Mouse (Mus musculus): ENCODE measurements around the gene Ccm2. TPM values are rescaled to one million over a fixed set of nuclear protein-coding genes. Genes with fewer than 3 reads are reported as not detected.

The Ccm2 gene
- polyA plus RNA-seq, 1 experiment = 29.6 TPM

- no peaks in the 10 kb centered on the region; the same call in 1 of the 2 replicates for H3K4me1 ChIP-seq (ENCODE audit: control insufficient read depth, insufficient read depth, insufficient read length, low read length)
- H3K27ac ChIP-seq (replicated peaks; ENCODE audit: low read depth, low read length) = no peak overlapping the region
- H3K4me3 ChIP-seq (ENCODE audit: insufficient read depth, low read depth, low read length) = no peak overlapping the region
These were observed 53.7 kb downstream of the Ccm2 start for GRCm38 (mm10) chr11:6600284-6600944.

GRCm38 (mm10) chr11:6601649-6602480 is 55.2 kb downstream of the Ccm2 start:
- H3K4me3 ChIP-seq (ENCODE audit: insufficient read depth, low read depth, low read length) = no peak overlapping the region
- H3K4me1 ChIP-seq (ENCODE audit: control insufficient read depth, insufficient read depth, insufficient read length, low read length) = no peaks in the 10 kb centered on the region; the same call in 1 of the 2 replicates
- H3K27ac ChIP-seq (replicated peaks; ENCODE audit: low read depth, low read length) = no peak overlapping the region

- Histone ChIP-seq H3K4me3 (ENCODE audit: insufficient read depth, low read depth, low read length) (no peak overlapping the region), H3K27ac (replicated peaks; ENCODE audit: low read depth, low read length) (no peak overlapping the region), H3K4me1 (ENCODE audit: control insufficient read depth, insufficient read depth, insufficient read length, low read length) (no peaks in the 10 kb centered on the region; the same call in 1 of the 2 replicates)
These were observed 56.0 kb downstream of the Ccm2 start for GRCm38 (mm10) chr11:6602662-6603061.

- no peaks in the 10 kb centered on the region; the same call in 1 of the 2 replicates for H3K4me1 ChIP-seq (ENCODE audit: control insufficient read depth, insufficient read depth, insufficient read length, low read length)
- H3K27ac ChIP-seq (replicated peaks; ENCODE audit: low read depth, low read length) = no peak overlapping the region
- no peak overlapping the region for H3K4me3 ChIP-seq (ENCODE audit: insufficient read depth, low read depth, low read length)
These were observed 56.5 kb downstream of the Ccm2 start for GRCm38 (mm10) chr11:6603224-6603623.

- Histone ChIP-seq H3K4me3 (ENCODE audit: insufficient read depth, low read depth, low read length) (no peak overlapping the region; the same call in 1 of the 2 replicates), H3K27ac (replicated peaks; ENCODE audit: low read depth, low read length) (no peak overlapping the region), H3K4me1 (ENCODE audit: control insufficient read depth, insufficient read depth, insufficient read length, low read length) (no peaks in the 10 kb centered on the region; the same call in 1 of the 2 replicates)
These were observed 57.4 kb downstream of the Ccm2 start for GRCm38 (mm10) chr11:6603887-6604603.

- Histone ChIP-seq H3K4me1 (ENCODE audit: control insufficient read depth, insufficient read depth, insufficient read length, low read length) (no peaks in the 10 kb centered on the region; the same call in 1 of the 2 replicates), H3K4me3 (ENCODE audit: insufficient read depth, low read depth, low read length) (no peak overlapping the region), H3K27ac (replicated peaks; ENCODE audit: low read depth, low read length) (no peak overlapping the region)
These were observed 57.9 kb downstream of the Ccm2 start for GRCm38 (mm10) chr11:6604604-6604936.

- H3K4me3 ChIP-seq (ENCODE audit: insufficient read depth, low read depth, low read length) = peak overlapping the region; percentile 33
These were observed 58.4 kb downstream of the Ccm2 start for GRCm38 (mm10) chr11:6605021-6605481.

GRCm38 (mm10) chr11:6605491-6606399 is 59.1 kb downstream of the Ccm2 start, which contains the start of gene Nacad:
Nacad (minus strand) TSS chr11:6606053.
- Histone ChIP-seq H3K4me1 (ENCODE audit: control insufficient read depth, insufficient read depth, insufficient read length, low read length) (no peaks in the 10 kb centered on the region; the same call in 1 of the 2 replicates), H3K27ac (replicated peaks; ENCODE audit: low read depth, low read length) (no peak within 1 kb of the TSS), H3K4me3 (ENCODE audit: insufficient read depth, low read depth, low read length) (peak within 1 kb of the TSS; percentile 33)

More at GRCm38 (mm10) chr11:6605021-6605481, 58.4 kb downstream of the Ccm2 start:
- no peaks in the 10 kb centered on the region; the same call in 1 of the 2 replicates for H3K4me1 ChIP-seq (ENCODE audit: control insufficient read depth, insufficient read depth, insufficient read length, low read length)
- no peak overlapping the region for H3K27ac ChIP-seq (replicated peaks; ENCODE audit: low read depth, low read length)

GRCm38 (mm10) chr11:6615250-6616205 is 68.8 kb downstream of the Ccm2 start:
- H3K27ac ChIP-seq (replicated peaks; ENCODE audit: low read depth, low read length) = no peak overlapping the region
- H3K4me3 ChIP-seq (ENCODE audit: insufficient read depth, low read depth, low read length) = no peak overlapping the region
- H3K4me1 ChIP-seq (ENCODE audit: control insufficient read depth, insufficient read depth, insufficient read length, low read length) = no peaks in the 10 kb centered on the region

- H3K4me1 ChIP-seq (ENCODE audit: control insufficient read depth, insufficient read depth, insufficient read length, low read length) = peaks cover 11% of the 10 kb centered on the region
- no peak overlapping the region for H3K4me3 ChIP-seq (ENCODE audit: insufficient read depth, low read depth, low read length)
- H3K27ac ChIP-seq (replicated peaks; ENCODE audit: low read depth, low read length) = no peak overlapping the region
These were observed 77.0 kb downstream of the Ccm2 start for GRCm38 (mm10) chr11:6623704-6624103.

- H3K27ac ChIP-seq (replicated peaks; ENCODE audit: low read depth, low read length) = peak overlapping the region; percentile 31; the same call in 1 of the 2 replicates
- peaks cover 11% of the 10 kb centered on the region for H3K4me1 ChIP-seq (ENCODE audit: control insufficient read depth, insufficient read depth, insufficient read length, low read length)
These were observed 78.1 kb downstream of the Ccm2 start for GRCm38 (mm10) chr11:6624619-6625382.

GRCm38 (mm10) chr11:6625478-6626387 is 79.0 kb downstream of the Ccm2 start, which contains the start of gene Tbrg4:
Tbrg4 (minus strand) TSS chr11:6626067.
- peak within 1 kb of the TSS; percentile 91 for H3K4me3 ChIP-seq (ENCODE audit: insufficient read depth, low read depth, low read length)
- peaks cover 11% of the 10 kb centered on the region for H3K4me1 ChIP-seq (ENCODE audit: control insufficient read depth, insufficient read depth, insufficient read length, low read length)
- peak within 1 kb of the TSS; percentile 99 for H3K27ac ChIP-seq (replicated peaks; ENCODE audit: low read depth, low read length)

More at GRCm38 (mm10) chr11:6624619-6625382, 78.1 kb downstream of the Ccm2 start:
- H3K4me3 ChIP-seq (ENCODE audit: insufficient read depth, low read depth, low read length) = peak overlapping the region; percentile 91
